Mouse (Mus musculus): ENCODE measurements around the gene Tuba4a. TPM values are rescaled to one million over a fixed set of nuclear protein-coding genes. Genes with fewer than 3 reads are reported as not detected.
"Not testable (repeated sequence)": the region's sequence is repeated elsewhere in the genome, so short reads cannot be mapped to it uniquely, and the experiment has no call there.

The Tuba4a gene
- polyA plus RNA-seq, 1 experiment from 2014 or later: 26.8 TPM

DNA sequence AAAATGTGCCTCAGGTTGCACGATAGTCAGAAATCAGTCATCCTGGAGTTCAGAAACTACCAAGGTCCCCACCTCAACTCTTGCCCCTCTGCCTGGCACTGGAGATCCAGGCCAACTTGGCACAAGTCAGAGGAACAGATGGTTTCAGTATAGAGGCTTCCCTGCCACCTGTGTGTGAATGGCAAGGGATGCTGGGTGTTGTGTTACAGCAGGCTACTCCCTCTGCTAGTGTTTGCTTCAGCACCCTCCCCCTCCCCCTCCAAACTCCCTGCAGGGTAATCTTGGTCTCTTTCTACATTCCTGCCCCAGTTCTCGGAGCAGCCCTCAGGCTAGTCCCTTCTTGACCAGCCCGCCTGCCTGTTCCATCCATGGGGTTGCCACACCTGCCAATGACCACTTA, 30.8 kb upstream of the Tuba4a start:
- WGBS: 66% methylated on average over 3 of the region's 3 CpGs
- Histone ChIP-seq H3K4me3 (no peak overlapping the region), H3K27me3 (no peaks in the 10 kb centered on the region), H3K36me3 (no peaks in the 10 kb centered on the region), H3K27ac (replicated peaks) (no peak overlapping the region), H3K4me2 (no peak overlapping the region), H3K4me1 (replicated peaks) (peaks cover 14% of the 10 kb centered on the region), H3K9ac (no peak overlapping the region), H3K9me3 (no peaks in the 10 kb centered on the region)
- no peak for ATAC-seq (ENCODE audit: low FRiP score, low read depth)

DNA sequence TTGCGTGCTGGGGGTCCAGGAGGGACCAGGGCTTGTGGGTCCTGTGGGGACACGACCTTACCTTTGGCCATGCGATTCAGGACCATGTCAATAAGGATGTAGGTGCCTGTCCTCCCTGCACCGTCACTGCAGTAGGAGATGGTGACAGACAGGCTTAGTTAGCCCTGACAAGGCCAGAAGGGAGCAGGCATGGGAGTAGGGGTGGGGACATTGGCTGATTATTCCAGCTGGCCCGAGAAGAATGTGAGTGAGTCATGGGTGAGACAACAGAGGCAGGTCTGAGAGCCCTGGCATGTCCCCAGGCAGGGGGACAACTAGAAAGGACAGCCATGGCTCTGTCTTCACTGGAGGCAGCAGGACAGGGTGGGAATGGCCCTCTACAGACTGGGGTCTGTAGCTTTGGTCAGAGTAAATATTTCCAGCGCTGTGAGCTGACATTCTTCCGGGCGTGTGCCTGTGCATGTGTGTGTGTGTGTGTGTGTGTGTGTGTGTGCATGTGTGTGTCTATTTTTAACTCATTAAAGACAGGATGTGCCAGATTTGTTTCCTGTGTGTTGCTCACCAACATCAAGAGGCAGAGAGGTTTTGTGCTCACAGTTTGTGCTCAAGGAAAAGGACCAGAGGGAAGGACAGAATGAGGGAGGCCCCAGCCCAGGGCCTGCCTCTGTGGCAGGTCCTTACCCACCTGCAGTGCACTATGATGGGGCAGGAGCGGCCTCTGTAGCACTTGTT, 28.5 kb upstream of the Tuba4a start:
- Histone ChIP-seq H3K4me1 (replicated peaks) (peaks cover 8% of the 10 kb centered on the region), H3K4me2 (no peak overlapping the region), H3K36me3 (0 out of 2 replicates have a peak, but pooled peaks cover 7% of the 10 kb centered on the region), H3K4me3 (no peak overlapping the region), H3K9me3 (no peaks in the 10 kb centered on the region), H3K27ac (replicated peaks) (no peak overlapping the region), H3K27me3 (no peaks in the 10 kb centered on the region), H3K9ac (no peak overlapping the region)
- ATAC-seq (ENCODE audit: low FRiP score, low read depth): no peak
- 59% methylated on average over 9 of the region's 9 CpGs for whole genome bisulfite sequencing

DNA sequence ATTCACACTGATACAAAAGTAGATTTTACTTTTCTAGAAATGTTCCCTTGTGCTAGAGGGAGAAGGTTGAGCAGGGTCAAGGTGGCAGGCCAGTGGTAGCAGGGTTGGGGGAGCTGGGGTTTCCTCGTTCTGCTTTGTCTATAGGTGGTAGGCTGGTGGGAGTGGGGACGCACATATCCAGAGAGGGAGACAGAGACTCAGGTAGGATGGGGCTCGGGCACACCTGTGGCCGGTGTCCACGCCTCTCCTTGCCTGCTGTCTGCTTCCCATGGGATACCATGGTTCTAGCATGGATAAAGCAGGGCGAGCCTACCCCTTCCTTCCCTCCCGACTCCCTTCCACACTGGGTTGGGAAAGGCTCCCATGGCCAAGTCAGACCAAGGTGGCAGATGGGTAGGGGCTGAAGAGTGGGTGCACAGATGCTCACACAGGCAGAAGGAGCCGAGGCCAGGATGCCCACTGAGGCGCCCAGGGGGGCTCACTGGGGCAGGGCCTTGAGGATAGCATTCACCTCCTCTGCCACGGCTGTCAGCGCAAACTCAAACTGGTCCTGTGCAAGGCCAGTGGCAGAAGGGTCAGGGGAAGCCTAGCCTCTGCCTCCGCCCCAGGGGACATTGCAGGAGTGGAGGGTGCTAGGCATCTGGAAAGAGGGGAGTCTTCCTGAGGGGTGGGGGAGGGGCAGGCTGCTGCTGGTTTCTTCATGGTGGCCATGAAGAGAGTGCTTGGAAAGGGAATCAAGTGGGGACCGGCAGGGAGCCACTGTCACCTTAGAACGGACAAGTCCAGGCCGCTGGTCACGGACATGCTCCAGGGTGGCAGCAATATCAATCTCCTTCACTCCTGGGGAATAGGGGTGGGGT, 27.6 kb upstream of the Tuba4a start:
- H3K36me3 ChIP-seq: peaks cover 11% of the 10 kb centered on the region; the same call in 1 of the 2 replicates
- WGBS: 82% methylated on average over 16 of the region's 16 CpGs
- no peak overlapping the region for H3K27ac ChIP-seq (replicated peaks)
- H3K9me3 ChIP-seq: no peaks in the 10 kb centered on the region
- H3K9ac ChIP-seq: no peak overlapping the region
- H3K27me3 ChIP-seq: no peaks in the 10 kb centered on the region
- ATAC-seq (ENCODE audit: low FRiP score, low read depth): no peak
- no peak overlapping the region for H3K4me3 ChIP-seq
- peaks cover 8% of the 10 kb centered on the region for H3K4me1 ChIP-seq (replicated peaks)
- H3K4me2 ChIP-seq: no peak overlapping the region

DNA sequence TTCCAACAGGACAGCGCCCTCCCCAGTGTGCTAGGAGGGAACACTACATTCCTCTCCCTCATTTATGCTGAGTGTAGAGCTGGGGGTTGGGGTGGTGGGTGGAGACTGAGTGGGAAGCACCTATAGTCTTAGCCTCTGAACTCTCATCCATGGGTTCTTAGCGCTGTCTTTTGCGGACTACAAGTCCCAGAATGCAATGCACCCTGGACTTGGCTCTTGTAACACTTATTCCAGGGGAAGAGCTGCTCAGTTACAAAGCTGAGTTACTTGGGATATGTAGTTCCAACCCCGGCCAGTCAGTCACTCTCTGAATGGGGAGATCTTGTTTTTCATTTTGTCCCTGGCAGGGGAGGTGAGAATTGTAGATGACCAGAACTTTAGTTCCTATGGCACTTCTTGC, 25.2 kb upstream of the Tuba4a start:
- Histone ChIP-seq H3K27ac (replicated peaks) (no peak overlapping the region), H3K9me3 (no peaks in the 10 kb centered on the region), H3K27me3 (no peaks in the 10 kb centered on the region), H3K4me3 (no peak overlapping the region), H3K4me2 (no peak overlapping the region), H3K4me1 (replicated peaks) (no peaks in the 10 kb centered on the region; the same call in 1 of the 2 replicates), H3K36me3 (peaks cover 17% of the 10 kb centered on the region), H3K9ac (no peak overlapping the region)
- ATAC-seq (ENCODE audit: low FRiP score, low read depth): peak; percentile 74
- 24% methylated on average over 4 of the region's 4 CpGs for WGBS

DNA sequence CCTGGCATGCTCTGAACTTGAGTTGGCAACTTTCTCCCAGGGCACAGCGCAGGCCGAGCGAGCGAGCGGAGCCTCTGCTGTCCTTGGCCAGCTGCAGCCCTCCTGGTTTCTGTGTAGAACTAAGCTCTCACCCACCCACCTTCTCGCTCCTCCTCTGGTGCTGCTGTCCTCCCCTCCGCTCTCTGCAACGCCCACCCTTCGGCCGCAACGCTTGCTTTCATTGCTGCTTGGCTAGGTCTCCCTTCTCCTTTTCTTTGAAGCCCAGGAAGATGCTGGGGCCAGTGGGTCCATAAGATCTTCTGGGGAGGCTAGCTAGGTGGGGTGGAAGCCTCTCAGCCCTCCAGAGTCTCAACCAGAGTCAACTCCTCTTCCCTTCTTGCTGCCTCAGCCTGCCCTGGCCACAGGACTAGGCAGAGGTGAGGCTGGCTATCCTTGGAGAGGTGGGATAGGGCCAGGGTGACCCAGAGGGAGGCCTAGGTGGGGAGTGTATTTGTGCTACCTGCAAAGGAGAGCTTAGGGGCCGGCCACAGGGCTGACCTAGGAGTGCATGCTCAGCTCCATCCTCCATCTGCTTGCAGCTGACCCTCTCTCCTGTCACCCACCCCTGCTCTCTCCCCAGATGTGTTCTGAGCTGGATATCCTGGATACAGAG, 24.6 kb upstream of the Tuba4a start:
- no peak overlapping the region for H3K9ac ChIP-seq
- H3K4me1 ChIP-seq (replicated peaks): no peaks in the 10 kb centered on the region; the same call in 1 of the 2 replicates
- H3K36me3 ChIP-seq: peaks cover 21% of the 10 kb centered on the region
- ATAC-seq (ENCODE audit: low FRiP score, low read depth): 0 out of 2 replicates have a peak, but pooled peaks have one; percentile 31
- H3K9me3 ChIP-seq: no peaks in the 10 kb centered on the region
- no peak overlapping the region for H3K27ac ChIP-seq (replicated peaks)
- no peak overlapping the region for H3K4me2 ChIP-seq
- no peaks in the 10 kb centered on the region for H3K27me3 ChIP-seq
- WGBS: 88% methylated on average over 12 of the region's 12 CpGs
- no peak overlapping the region for H3K4me3 ChIP-seq

DNA sequence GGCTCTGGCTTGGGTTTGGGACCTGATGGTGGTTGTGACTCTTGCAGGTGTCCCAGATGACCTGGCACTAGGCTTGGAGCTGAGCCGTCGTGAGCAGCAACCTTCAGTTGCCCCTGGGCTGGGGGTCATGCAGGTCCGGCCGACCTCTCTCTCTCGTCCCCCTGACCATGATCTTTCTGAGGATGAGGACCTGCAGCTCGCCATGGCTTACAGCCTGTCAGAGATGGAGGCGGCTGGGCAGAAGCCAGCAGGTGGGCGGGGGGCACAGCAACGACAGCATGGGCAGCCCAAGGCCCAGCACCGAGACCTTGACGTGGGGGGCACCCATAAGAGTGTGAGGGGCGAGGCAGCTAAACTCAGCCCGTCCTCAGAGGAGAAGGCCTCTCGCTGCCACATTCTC, 23.7 kb upstream of the Tuba4a start:
- no peaks in the 10 kb centered on the region for H3K9me3 ChIP-seq
- H3K27ac ChIP-seq (replicated peaks): no peak overlapping the region
- no peak for ATAC-seq (ENCODE audit: low FRiP score, low read depth)
- H3K4me1 ChIP-seq (replicated peaks): no peaks in the 10 kb centered on the region; the same call in 1 of the 2 replicates
- WGBS: 90% methylated on average over 14 of the region's 14 CpGs
- H3K36me3 ChIP-seq: peaks cover 21% of the 10 kb centered on the region
- no peak overlapping the region for H3K9ac ChIP-seq
- no peak overlapping the region for H3K4me3 ChIP-seq
- H3K4me2 ChIP-seq: no peak overlapping the region
- no peaks in the 10 kb centered on the region for H3K27me3 ChIP-seq

DNA sequence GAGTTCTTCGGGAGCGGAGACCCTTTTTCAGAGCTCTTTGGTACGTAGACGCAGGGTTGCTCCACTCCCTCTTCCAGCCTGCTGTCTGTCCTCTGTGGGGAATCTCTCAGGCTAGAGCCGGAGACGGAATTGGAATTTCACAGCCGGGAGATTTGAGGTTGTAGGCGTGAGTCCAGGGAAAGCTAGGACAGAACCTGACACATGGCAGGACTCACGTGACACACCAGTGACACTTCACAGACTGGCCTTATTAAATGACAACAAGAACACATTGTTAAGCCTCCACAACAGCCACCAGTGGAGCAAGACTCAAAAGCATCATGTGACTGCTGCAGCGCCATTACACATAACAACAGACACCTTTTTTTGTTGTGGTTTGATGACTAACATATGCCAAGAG, 19.9 kb upstream of the Tuba4a start:
- no peak overlapping the region for H3K4me3 ChIP-seq
- peaks cover 21% of the 10 kb centered on the region for H3K36me3 ChIP-seq
- no peak for ATAC-seq (ENCODE audit: low FRiP score, low read depth)
- 81% methylated on average over 10 of the region's 10 CpGs for WGBS
- H3K4me1 ChIP-seq (replicated peaks): peaks cover 18% of the 10 kb centered on the region
- no peaks in the 10 kb centered on the region for H3K9me3 ChIP-seq
- no peaks in the 10 kb centered on the region for H3K27me3 ChIP-seq
- no peak overlapping the region for H3K9ac ChIP-seq
- H3K4me2 ChIP-seq: no peak overlapping the region
- H3K27ac ChIP-seq (replicated peaks): no peak overlapping the region

DNA sequence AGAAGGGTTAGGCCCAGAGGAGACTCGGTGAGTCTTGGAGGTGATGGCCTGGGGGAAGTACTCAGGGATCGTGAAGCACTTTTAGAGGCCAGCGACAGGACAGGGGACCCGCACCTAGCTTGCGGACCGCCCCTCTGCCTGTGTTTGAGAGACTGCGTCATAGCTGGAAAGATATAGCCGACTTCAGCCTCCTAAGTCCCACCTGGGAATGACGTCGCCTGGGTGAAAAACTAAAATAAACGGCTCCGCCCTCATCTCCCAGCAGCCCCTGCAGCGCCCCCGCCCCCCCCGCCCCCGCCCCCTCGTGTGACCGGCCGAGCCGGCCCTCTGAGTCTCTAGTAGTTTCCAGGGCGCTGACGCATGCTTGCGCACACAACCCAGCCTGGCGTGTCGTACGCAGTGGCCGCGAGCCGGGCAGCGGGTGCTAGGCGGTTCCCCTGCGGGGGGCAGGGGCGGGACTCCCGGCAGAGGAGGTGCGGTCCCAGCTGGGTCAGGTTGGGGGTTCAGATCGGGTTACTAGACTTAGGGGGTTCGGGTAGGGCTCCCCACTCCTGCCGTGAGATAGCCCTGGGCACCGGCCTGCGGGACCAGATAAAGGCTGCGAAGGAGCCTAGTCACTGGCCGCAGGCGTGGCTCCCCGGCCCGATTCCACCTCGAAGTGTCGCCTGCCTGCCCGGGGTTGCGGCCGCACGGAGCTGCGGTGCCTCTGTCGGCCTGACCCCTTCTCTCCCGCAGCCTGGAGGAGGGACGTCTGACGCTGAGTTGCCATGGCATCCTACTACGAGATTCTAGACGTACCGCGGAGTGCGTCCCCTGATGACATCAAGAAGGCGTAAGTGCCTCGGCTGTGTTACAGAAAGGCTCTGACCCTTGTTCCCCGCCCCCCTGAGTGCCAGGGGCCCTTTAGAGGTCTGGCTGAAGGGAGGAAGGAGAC, 16.7 kb upstream of the Tuba4a start, which contains the start of gene Dnajb2:
Gene Dnajb2 (plus strand): TSS at position 290 of the 934 bp plus-strand sequence.
- H3K36me3 ChIP-seq: peaks cover 10% of the 10 kb centered on the region; the same call in 1 of the 2 replicates
- WGBS: under 1% methylated on average over 62 of the region's 64 CpGs
- H3K4me1 ChIP-seq (replicated peaks): peaks cover 20% of the 10 kb centered on the region
- peak; percentile 90 for ATAC-seq (ENCODE audit: low FRiP score, low read depth)
- H3K9me3 ChIP-seq: no peaks in the 10 kb centered on the region
- H3K27me3 ChIP-seq: no peaks in the 10 kb centered on the region
- peak within 1 kb of the TSS; percentile 92 for H3K4me2 ChIP-seq
- peak within 1 kb of the TSS; percentile 91 for H3K27ac ChIP-seq (replicated peaks)
- H3K4me3 ChIP-seq: peak within 1 kb of the TSS; percentile 81
- H3K9ac ChIP-seq: peak within 1 kb of the TSS; percentile 88

DNA sequence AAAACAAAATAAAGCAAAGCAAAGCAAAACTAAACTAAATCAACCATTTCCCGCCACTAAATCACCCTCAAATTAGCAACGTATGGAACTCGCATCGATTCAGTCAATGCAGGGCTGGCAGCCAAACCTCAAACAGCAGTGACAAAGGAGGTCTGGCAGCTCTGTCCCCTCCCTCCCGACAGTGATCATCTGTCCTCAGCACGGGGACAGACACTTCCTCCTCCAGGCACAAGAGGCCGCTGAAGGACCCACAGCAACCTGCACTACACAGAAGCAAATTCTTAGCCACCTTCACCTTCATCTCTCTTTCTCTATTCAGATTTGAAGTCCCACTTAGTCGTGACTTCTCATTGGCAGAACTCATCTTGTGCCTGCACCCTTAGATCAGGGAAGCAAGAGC, 14.9 kb upstream of the Tuba4a start:
- ATAC-seq (ENCODE audit: low FRiP score, low read depth): peak; percentile 51; the same call in 1 of the 2 replicates
- H3K4me1 ChIP-seq (replicated peaks): peaks cover 20% of the 10 kb centered on the region
- no peak overlapping the region for H3K27ac ChIP-seq (replicated peaks)
- no peak overlapping the region for H3K4me3 ChIP-seq
- peak overlapping the region; percentile 8; the same call in 1 of the 2 replicates for H3K4me2 ChIP-seq
- H3K9ac ChIP-seq: no peak overlapping the region
- H3K36me3 ChIP-seq: peaks cover 2% of the 10 kb centered on the region; the same call in 1 of the 2 replicates
- no peaks in the 10 kb centered on the region for H3K9me3 ChIP-seq
- WGBS: 2% methylated on average over 8 of the region's 8 CpGs
- H3K27me3 ChIP-seq: no peaks in the 10 kb centered on the region

DNA sequence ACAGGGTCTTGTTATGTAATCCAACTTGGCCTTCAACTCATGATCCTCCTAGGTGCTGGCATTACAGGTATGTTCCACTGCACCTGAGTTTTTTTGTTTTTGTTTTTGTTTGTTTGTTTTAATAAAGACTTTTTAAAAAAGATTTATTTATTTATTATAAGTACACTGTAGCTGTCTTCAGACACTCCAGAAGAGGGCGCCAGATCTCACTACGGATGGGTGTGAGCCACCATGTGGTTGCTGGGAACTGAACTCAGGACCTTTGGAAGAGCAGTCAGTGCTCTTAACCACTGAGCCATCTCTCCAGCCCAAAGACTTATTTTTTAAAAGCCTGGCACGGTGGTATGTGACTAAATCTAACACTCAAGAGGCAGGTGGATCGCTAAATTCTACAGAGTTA, 12.8 kb upstream of the Tuba4a start:
- not testable (repeated sequence) for H3K4me2 ChIP-seq; H3K27ac ChIP-seq (replicated peaks); H3K27me3 ChIP-seq; ATAC-seq (ENCODE audit: low FRiP score, low read depth); H3K36me3 ChIP-seq; H3K9ac ChIP-seq; H3K4me3 ChIP-seq; H3K9me3 ChIP-seq
- WGBS: 70% methylated on average over 4 of the region's 4 CpGs
- H3K4me1 ChIP-seq (replicated peaks): peaks cover 19% of the 10 kb centered on the region

DNA sequence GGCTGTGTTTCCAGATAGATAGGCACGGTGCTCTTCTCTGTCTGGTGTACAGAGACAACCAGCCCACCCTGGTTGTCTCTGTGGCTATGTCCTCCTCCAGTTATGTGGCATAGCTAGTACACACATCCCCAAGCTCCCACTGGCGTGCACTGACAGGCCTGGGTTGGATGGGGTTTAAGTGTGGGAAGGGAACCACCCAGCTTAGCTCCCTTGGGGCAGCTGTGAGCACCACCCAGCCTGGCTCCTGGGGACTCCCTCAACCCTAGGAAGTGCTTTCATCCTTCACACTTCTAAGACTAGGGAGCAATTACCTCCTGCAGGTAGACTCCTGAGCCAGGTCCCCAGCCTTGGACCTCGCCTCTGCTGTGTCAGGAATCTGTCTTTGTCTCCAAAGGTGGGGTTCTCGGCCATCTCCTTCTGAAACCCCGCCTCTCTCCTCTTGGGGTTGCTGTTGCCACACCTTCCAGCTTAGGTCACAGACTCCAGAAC, 12.0 kb upstream of the Tuba4a start, which contains the start of gene A630095N17Rik:
Gene A630095N17Rik (minus strand): TSS at position 439 of the 489 bp plus-strand sequence.
- no peak within 1 kb of the TSS for H3K4me2 ChIP-seq
- no peaks in the 10 kb centered on the region for H3K9me3 ChIP-seq
- no peaks in the 10 kb centered on the region for H3K36me3 ChIP-seq
- peaks cover 11% of the 10 kb centered on the region; the same call in 1 of the 2 replicates for H3K4me1 ChIP-seq (replicated peaks)
- no peak for ATAC-seq (ENCODE audit: low FRiP score, low read depth)
- H3K9ac ChIP-seq: no peak within 1 kb of the TSS
- H3K27me3 ChIP-seq: 0 out of 2 replicates have a peak, but pooled peaks cover 3% of the 10 kb centered on the region
- 83% methylated on average over 5 of the region's 5 CpGs for WGBS
- H3K27ac ChIP-seq (replicated peaks): no peak within 1 kb of the TSS
- H3K4me3 ChIP-seq: no peak within 1 kb of the TSS

All from hindbrain, embryonic 15.5 days (tissue).